Mouse (Mus musculus) bone marrow, adult 2 months (tissue): ENCODE measurements around the gene Fnip2.

Experiments
- CTCF ChIP-seq: fragments of 200-500 bp; IDR thresholded peaks from 2 replicates; pipeline ENCODE4 v1.5.1; 2011; ENCODE audit warnings: low read length, control low read depth; ENCODE audit not compliant: control insufficient read depth, insufficient read depth
- POLR2A ChIP-seq: fragments of 200-500 bp; IDR thresholded peaks from 2 replicates; pipeline ENCODE4 v1.6.1; 2011; ENCODE audit warnings: low read depth, mild to moderate bottlenecking, control low read depth, low read length, borderline replicate concordance; ENCODE audit not compliant: control insufficient read depth

DNA sequence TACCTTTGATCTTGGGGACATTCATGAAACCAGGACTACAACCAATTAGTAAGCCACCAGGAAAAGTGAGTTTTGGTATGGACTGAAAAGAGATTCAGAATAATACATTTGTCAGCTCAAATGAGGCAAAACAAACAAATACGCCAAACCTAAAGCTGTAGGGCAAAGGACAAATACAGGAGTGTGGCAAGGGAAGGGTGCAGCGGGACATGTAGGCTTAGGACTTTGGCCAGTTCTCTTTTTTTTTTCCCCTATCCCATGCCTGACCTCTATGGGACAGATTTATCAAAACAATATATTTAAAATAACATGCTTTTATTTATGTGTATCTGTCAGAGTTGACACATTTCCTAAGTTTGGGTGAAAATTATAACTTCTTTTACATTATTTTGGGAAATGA lies 42.3 kb upstream of the Fnip2 start:
- no peak for TF ChIP-seq POLR2A
- TF ChIP-seq CTCF: no peak
